Mouse (Mus musculus) cortical plate, adult 2 months (tissue): ENCODE data around the gene Htr5a.

Experiments used
- CTCF ChIP-seq: fragments of 200-500 bp; IDR thresholded peaks from 2 replicates; pipeline ENCODE4 v1.5.1; 2011; ENCODE audit warnings: mild to moderate bottlenecking, control low read depth, low read length; ENCODE audit not compliant: insufficient read depth; ENCODE audit errors: extremely low read depth
- POLR2A ChIP-seq: fragments of 200-500 bp; IDR thresholded peaks from 2 replicates; pipeline ENCODE4 v1.6.1; 2011; ENCODE audit warnings: mild to moderate bottlenecking, low read length, control low read depth; ENCODE audit not compliant: insufficient read depth; ENCODE audit errors: extremely low read depth

DNA sequence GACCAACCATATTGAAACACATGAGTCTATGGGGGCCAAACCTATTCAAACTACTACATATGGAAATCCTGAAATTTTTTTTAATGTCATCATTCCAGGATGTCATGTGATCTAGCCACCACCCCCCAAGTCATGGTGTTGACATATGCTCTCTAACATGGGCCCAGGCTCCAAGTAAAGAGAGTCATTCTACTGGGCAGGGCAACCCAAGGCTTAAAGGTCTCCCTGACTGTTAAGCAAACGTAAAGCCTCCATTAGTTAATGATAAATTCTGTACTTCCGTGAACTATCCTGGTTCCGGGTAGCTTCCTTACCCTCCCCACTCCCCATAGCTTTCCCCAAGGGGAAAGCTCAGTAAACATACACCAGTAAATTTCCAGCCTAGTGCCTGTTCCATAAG lies 46.1 kb downstream of the Htr5a start:
- no peak for TF ChIP-seq CTCF
- TF ChIP-seq POLR2A: no peak
